Mouse (Mus musculus): ENCODE results near the gene Zbtb22.

Gene Zbtb22

GRCm38 (mm10) chr17:33924577-33925283, 9.0 kb downstream of the Zbtb22 start:
- DNase-seq = peak; percentile 56 to 86

DNA sequence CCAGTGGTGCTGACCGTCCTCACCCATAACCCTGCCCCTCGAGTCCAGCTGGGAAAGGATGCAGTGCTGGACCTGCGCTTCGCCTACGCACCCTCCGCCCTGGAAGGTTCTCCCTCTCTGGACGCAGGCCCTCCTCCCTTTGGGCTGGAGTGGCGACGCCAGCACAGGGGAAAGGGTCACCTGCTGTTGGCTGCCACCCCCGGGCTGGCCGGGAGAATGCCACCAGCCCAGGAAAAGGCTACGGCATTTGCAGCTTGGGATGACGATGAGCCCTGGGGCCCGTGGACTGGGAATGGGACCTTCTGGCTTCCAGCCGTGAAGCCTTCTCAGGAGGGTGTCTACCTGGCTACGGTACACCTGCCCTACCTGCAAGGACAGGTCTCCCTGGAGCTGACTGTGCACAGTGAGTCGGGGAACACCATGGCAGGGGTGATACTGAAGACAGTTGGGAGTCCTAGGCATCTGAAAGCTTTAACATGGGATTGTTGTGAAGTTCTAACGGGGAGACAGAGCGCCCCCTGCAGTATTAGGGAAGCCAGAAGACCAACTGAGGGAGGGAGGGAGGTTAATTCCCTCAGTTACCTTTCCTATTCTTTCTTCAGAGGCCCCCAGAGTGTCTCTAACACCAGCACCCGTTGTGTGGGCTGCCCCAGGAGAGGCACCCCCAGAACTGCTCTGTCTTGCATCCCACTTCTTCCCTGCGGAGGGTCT, 9.9 kb downstream of the Zbtb22 start:
- DNase-seq = no peak

DNA sequence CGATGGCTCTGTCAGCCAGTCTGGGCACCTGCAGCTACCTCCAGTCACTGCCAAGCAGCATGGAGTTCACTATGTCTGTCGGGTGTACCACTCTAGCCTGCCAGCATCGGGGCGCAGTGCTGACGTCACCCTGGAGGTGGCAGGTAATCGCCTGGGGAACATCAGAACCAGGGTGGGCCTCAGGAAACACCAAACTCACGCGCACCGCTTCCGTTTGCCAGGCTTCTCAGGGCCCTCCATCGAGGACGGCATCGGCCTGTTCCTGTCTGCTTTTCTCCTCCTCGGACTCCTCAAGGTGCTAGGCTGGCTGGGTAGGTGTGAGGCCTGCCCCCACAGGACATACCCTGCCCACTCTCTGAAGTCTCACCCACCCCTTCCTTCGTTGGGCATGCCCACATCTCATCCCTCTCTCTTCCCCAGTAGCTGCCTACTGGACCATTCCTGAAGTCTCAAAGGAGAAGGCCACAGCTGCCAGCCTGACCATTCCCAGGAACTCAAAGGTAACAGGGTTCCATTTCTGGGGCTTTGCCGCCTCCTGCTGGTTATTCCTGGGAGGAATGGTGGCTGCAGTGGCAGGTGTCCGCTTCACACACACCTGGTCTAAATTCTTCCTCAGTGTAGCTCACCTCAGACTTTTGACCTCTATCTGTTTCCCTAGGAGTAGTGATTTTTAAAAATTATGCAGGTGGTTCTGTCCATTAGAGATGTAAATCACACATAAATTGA, 10.7 kb downstream of the Zbtb22 start:
- DNase-seq = peak in 1 of 2 experiments; percentile 62

- DNase-seq = no peak
Observed at GRCm38 (mm10) chr17:33928251-33928947, 12.7 kb downstream of the Zbtb22 start.

GRCm38 (mm10) chr17:33929371-33930279, 13.9 kb downstream of the Zbtb22 start, which contains the start of gene Rgl2:
Gene Rgl2, plus strand, starts transcription at chr17:33929543.
- peak; percentile 98 for DNase-seq

DNA sequence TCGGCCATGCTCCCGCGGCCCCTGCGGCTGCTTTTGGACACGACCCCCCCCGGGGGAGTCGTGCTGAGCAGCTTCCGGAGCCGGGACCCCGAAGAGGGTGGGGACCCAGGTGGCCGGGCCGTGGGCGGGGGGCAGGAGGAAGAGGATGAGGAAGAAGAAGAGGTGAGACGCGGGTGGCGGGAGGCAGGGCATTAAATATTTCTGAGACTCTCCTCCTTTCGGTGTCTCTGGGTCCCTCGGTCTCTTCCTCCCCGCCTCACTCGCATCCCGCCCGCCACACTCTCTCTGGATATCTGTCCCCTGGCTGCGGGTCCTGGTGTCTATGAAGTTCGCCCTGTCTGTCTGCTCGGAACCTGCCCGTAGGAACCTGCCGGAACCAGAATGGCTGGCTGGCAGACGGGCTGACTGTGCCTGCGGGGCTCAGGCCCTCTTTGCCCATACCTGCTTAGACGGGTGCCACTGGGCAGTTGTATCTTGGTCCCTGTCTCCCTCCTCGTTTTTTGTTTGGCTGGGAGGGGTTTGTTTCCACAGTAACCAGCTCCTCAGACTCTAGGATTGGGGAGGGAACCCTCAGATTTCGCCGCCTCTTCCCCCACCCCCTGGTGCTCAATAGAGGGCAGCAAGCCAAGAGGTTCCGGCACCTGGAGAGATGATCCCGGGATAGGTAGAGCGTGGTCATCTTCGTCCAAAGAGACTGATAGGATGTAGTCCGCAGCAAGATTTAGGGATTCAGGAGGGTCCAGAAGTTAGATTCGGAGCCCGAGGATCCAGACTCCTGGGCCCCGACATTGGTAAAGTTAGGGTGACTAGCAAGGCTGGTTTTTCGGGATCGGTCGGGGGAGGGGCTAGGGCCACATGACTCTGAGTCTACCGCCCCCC, 14.8 kb downstream of the Zbtb22 start:
- peak; percentile 60 to 67 for DNase-seq

DNA sequence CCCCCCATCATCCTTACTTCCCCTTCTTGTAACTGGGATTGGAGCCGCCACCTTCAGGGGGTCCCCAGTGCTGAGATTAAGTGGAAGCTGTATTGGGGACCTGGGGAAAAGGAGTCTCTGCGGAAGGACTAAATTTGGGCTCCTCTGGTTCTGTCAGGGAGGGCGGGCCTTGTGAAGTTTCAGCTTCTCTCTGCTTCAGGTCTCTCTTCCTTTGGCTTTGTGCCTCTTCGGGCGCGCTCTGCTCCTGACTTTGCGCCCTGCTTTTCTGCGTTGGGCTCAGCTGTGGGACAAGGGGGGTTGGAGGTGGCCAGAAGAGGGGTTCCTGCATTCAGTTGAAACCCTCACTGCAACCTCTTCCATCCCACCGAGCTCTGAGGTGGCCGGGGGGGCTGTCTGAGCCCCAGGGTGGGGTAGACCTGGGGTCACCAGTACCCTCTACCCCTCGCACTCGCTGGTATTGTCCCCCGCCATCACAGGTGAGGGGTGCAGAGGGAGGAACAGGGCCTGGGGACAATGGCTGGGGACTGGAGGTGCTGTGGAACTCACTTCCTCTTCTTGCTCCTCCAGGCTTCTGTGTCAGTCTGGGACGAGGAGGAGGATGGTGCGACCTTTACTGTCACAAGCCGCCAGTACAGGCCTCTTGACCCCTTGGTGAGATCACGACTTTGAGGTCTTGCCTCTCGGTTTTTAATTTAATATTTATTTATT, 15.6 kb downstream of the Zbtb22 start:
- no peak for DNase-seq

- no peak for DNase-seq
Observed at GRCm38 (mm10) chr17:33931947-33932346, 16.2 kb downstream of the Zbtb22 start.

DNA sequence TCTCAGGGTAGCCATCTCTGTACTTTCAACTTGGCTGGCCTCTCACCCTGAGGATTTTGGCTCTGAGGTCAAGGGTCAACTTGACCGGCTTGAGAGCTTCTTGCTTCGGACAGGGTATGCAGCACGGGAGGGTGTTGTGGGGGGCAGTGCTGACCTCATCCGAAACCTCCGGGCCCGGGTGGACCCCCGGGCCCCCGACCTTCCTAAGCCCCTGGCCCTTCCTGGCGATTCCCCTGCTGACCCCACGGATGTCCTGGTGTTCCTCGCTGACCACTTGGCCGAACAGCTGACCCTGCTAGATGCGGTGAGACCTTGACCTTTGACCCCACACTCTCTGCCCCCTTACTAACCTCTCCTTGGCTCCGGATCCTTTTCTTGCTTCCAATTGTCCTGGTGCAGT, 16.7 kb downstream of the Zbtb22 start:
- no peak for DNase-seq

GRCm38 (mm10) chr17:33932970-33933369, 17.3 kb downstream of the Zbtb22 start:
- no peak for DNase-seq

DNA sequence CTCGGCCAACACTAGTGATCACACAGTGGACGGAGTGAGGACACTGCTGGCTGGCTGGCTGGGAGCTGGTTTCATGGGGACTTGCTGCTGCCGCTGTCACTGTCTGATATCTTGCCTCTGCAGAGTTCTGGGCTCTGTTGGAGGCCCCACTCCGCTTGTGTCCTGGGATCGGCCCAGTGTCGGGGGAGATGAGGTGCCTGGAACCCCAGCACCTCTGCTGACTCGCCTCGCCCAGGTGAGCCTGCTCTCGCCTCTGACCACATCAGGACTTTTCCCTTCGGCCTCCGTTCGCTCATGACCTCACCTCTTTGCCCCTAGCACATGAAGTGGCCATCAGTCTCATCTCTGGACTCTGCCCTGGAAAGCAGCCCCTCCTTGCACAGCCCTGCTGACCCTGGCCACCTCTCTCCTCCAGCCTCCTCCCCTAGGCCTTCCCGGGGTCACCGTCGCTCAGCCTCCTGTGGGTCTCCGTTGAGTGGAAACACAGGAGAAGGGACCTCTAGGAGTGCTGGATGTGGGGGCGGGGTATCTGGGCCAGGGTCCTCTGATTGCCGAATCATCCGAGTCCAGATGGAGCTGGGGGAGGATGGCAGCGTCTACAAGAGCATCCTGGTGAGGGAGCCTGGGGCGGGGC, 19.8 kb downstream of the Zbtb22 start:
- DNase-seq = no peak

- no peak for DNase-seq
Observed at GRCm38 (mm10) chr17:33936993-33937392, 21.3 kb downstream of the Zbtb22 start.

DNA sequence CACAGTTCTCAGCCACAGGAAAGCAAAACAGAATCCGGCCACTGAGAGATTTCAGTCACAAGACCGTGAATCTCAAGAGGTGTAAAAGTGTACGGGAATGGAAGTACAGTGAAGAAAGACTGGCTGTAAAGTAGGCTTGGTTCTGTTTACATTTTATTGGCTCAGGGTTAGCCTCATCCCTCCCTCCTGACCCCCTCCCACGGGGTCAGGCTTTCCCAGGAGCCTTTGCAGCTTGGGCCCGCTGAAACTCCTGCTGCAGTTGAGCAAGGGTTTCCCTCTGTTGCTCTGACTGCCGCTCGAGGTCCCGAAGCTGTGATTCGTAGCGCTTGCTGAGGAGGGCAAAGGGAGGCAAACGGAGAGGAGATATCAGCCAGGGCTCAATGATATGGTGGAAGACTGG, 23.1 kb downstream of the Zbtb22 start:
- no peak for DNase-seq

DNA sequence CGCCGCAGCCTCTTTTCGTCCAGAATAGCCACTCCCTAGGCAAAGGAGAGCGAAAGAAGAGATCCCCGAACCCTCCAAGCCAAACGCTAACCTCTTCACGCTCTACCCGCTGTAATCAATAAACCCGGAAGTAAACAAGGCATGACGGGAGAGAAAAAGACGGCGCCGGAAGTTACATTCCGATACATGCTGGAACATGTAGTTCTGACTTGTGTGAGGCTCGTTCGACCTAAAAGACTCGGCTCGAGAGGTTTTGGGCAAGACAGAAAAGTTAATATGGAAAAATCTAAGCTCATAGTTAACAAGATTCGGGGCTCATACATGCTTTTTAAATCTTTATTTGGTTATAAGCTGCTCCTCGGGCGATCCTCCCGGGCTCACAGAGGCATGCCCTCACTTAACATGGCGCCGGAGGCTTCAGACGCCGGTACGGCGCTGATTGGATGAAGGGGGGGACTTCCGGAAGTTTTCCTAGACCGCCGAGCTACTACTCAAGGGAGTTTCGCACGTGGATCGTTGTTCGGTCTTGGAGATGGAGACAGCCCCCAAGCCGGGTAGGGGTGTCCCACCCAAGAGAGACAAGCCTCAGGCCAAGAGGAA, 24.6 kb downstream of the Zbtb22 start, which contains the start of the genes Pfdn6 and Wdr46:
Pfdn6 (minus strand) TSS at position 138 of the 600 bp plus-strand sequence.
Wdr46 (plus strand) TSS at position 455 of the 600 bp plus-strand sequence.
- peak; percentile 91 to 92 for DNase-seq

DNA sequence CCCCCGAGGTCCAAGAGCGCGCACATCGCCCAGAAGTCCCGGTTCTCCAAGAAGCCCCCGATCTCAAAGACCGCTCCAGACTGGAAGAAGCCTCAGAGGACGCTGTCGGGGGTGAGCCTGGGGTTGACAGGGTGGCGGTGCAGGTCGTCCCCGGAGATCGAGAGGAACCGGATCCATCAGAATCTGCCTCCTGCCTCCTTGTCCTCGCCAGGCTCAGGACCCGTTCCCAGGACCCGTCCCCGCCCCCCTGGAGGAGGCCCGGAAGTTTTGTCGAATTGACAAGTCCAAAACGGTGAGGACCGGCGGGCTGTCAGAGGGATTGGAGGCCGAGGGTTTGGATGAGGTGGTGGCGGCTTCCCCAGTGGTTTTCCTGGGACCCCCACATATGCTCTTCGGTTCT, 25.3 kb downstream of the Zbtb22 start:
- DNase-seq = no peak

GRCm38 (mm10) chr17:33941381-33941780, 25.7 kb downstream of the Zbtb22 start:
- DNase-seq = no peak

- DNase-seq = no peak
Observed at GRCm38 (mm10) chr17:33943454-33943853, 27.8 kb downstream of the Zbtb22 start.

- DNase-seq = no peak
Observed at GRCm38 (mm10) chr17:33947430-33948089, 31.9 kb downstream of the Zbtb22 start.
